Mouse (Mus musculus) heart, embryonic 10.5 days (tissue): ENCODE results near the gene Klhl11. TPM values are rescaled to one million over a fixed set of nuclear protein-coding genes. Genes with fewer than 3 reads are reported as not detected.
A peak's percentile ranks its signal among the peaks of the same experiment; 100 is the strongest.

Source experiments
- DNase-seq: peaks from one replicate; pipeline ENCODE4 v3.0.0-alpha.2; 2017; ENCODE audit warnings: low spot score
- H3K27ac ChIP-seq: fragments of 300-500 bp; sonication (generic); 2 replicates; pipeline ENCODE4 v1.5.1; 2016; ENCODE audit warnings: mild to moderate bottlenecking
- H3K27me3 ChIP-seq: fragments of 300-500 bp; sonication (generic); 2 replicates; pipeline ENCODE4 v1.6.1; 2016; ENCODE audit warnings: mild to moderate bottlenecking; ENCODE audit not compliant: poor library complexity, insufficient read depth, severe bottlenecking
- H3K36me3 ChIP-seq: fragments of 300-500 bp; sonication (generic); 2 replicates; pipeline ENCODE4 v1.6.1; 2016; ENCODE audit warnings: mild to moderate bottlenecking, moderate library complexity
- H3K4me1 ChIP-seq: fragments of 300-500 bp; sonication (generic); 2 replicates; pipeline ENCODE4 v1.6.1; 2016; ENCODE audit warnings: mild to moderate bottlenecking
- H3K4me3 ChIP-seq: fragments of 300-500 bp; sonication (generic); 2 replicates; pipeline ENCODE4 v1.5.1; 2016; ENCODE audit warnings: mild to moderate bottlenecking, moderate library complexity
- H3K9me3 ChIP-seq: fragments of 300-500 bp; sonication (generic); 2 replicates; pipeline ENCODE4 v1.6.1; 2016; ENCODE audit warnings: mild to moderate bottlenecking, moderate library complexity
- WGBS: fragments of 180-500 bp; shearing (Covaris S2); methylation state at CpG from one replicate; pipeline ENCODE4 v1.1.7; 2016; 5-methylcytosine and 5-hydroxymethylcytosine counted together
- polyA plus RNA-seq: library from polyadenylated mRNA; unstranded; fragments of >200 nt; fragmentation: Nextera tagmentation; extraction: Ambion mirVana; gene quantifications from 2 replicates; pipeline ENCODE4 v1.2.1, GENCODE M21; 2016

Gene Klhl11
- polyA plus RNA-seq, 1 experiment from 2014 or later = 6.7 TPM

GRCm38 (mm10) chr11:100457711-100458110 lies 14.8 kb downstream of the Klhl11 start:
- H3K4me1 ChIP-seq = no peaks in the 10 kb centered on the region
- H3K27me3 ChIP-seq = no peaks in the 10 kb centered on the region
- H3K27ac ChIP-seq = no peak overlapping the region
- no peaks in the 10 kb centered on the region for H3K9me3 ChIP-seq
- 88% methylated on average over 5 of the region's 5 CpGs for WGBS
- H3K4me3 ChIP-seq = no peak overlapping the region
- DNase-seq = no peak
- H3K36me3 ChIP-seq = peaks cover 55% of the 10 kb centered on the region

GRCm38 (mm10) chr11:100457247-100457646 lies 15.3 kb downstream of the Klhl11 start:
- H3K36me3 ChIP-seq = peaks cover 55% of the 10 kb centered on the region
- H3K4me3 ChIP-seq = no peak overlapping the region
- no peaks in the 10 kb centered on the region for H3K27me3 ChIP-seq
- no peak for DNase-seq
- no peaks in the 10 kb centered on the region for H3K4me1 ChIP-seq
- H3K9me3 ChIP-seq = no peaks in the 10 kb centered on the region
- 71% methylated on average over 4 of the region's 4 CpGs for WGBS
- no peak overlapping the region for H3K27ac ChIP-seq

- no peak for DNase-seq
- Histone ChIP-seq H3K4me1 (peaks cover 25% of the 10 kb centered on the region; the same call in 1 of the 2 replicates), H3K27ac (no peak overlapping the region), H3K36me3 (peaks cover 15% of the 10 kb centered on the region), H3K4me3 (no peak overlapping the region), H3K9me3 (no peaks in the 10 kb centered on the region), H3K27me3 (no peaks in the 10 kb centered on the region)
- WGBS = 83% methylated on average over 6 of the region's 6 CpGs
Measured at GRCm38 (mm10) chr11:100442625-100443024, 29.9 kb downstream of the Klhl11 start.

GRCm38 (mm10) chr11:100441797-100442196 lies 30.7 kb downstream of the Klhl11 start, which contains the start of the genes Nt5c3b and Klhl10:
Nt5c3b (minus strand) TSS chr11:100441808.
Klhl10 (plus strand) TSS chr11:100441917.
- Histone ChIP-seq H3K27ac (peak within 1 kb of the TSS; percentile 96), H3K4me1 (peaks cover 25% of the 10 kb centered on the region; the same call in 1 of the 2 replicates), H3K36me3 (peaks cover 23% of the 10 kb centered on the region), H3K4me3 (peak within 1 kb of the TSS; percentile 92), H3K9me3 (no peaks in the 10 kb centered on the region), H3K27me3 (no peaks in the 10 kb centered on the region)
- 84% methylated on average over 8 of the region's 8 CpGs for WGBS
- DNase-seq = no peak

- no peaks in the 10 kb centered on the region for H3K9me3 ChIP-seq
- peak overlapping the region; percentile 92 for H3K4me3 ChIP-seq
- under 1% methylated on average over 52 of the region's 52 CpGs for WGBS
- peak; percentile 89 for DNase-seq
- no peaks in the 10 kb centered on the region for H3K27me3 ChIP-seq
- H3K27ac ChIP-seq = peak overlapping the region; percentile 96
- peaks cover 25% of the 10 kb centered on the region; the same call in 1 of the 2 replicates for H3K4me1 ChIP-seq
- H3K36me3 ChIP-seq = peaks cover 32% of the 10 kb centered on the region
Measured at GRCm38 (mm10) chr11:100440691-100441522, 31.6 kb downstream of the Klhl11 start.

GRCm38 (mm10) chr11:100437901-100438300 lies 34.6 kb downstream of the Klhl11 start:
- H3K9me3 ChIP-seq = no peaks in the 10 kb centered on the region
- peaks cover 56% of the 10 kb centered on the region for H3K36me3 ChIP-seq
- no peak for DNase-seq
- no peak overlapping the region for H3K4me3 ChIP-seq
- 95% methylated on average over 1 of the region's 1 CpGs for WGBS
- no peaks in the 10 kb centered on the region for H3K27me3 ChIP-seq
- peaks cover 25% of the 10 kb centered on the region; the same call in 1 of the 2 replicates for H3K4me1 ChIP-seq
- H3K27ac ChIP-seq = no peak overlapping the region

- WGBS = 83% methylated on average over 9 of the region's 9 CpGs
- peaks cover 28% of the 10 kb centered on the region for H3K4me1 ChIP-seq
- no peaks in the 10 kb centered on the region for H3K9me3 ChIP-seq
- no peak overlapping the region for H3K4me3 ChIP-seq
- H3K27me3 ChIP-seq = no peaks in the 10 kb centered on the region
- H3K36me3 ChIP-seq = peaks cover 68% of the 10 kb centered on the region
- H3K27ac ChIP-seq = no peak overlapping the region
- DNase-seq = no peak
Measured at GRCm38 (mm10) chr11:100435678-100436246, 36.8 kb downstream of the Klhl11 start.

- H3K36me3 ChIP-seq = peaks cover 66% of the 10 kb centered on the region
- no peaks in the 10 kb centered on the region for H3K9me3 ChIP-seq
- H3K27me3 ChIP-seq = no peaks in the 10 kb centered on the region
- peaks cover 36% of the 10 kb centered on the region for H3K4me1 ChIP-seq
- DNase-seq = no peak
- no peak overlapping the region for H3K27ac ChIP-seq
- H3K4me3 ChIP-seq = no peak overlapping the region
- WGBS = 69% methylated on average over 5 of the region's 5 CpGs
Measured at GRCm38 (mm10) chr11:100432002-100432401, 40.5 kb downstream of the Klhl11 start.

- peaks cover 46% of the 10 kb centered on the region for H3K4me1 ChIP-seq
- peaks cover 47% of the 10 kb centered on the region for H3K36me3 ChIP-seq
- H3K27ac ChIP-seq = peak overlapping the region; percentile 65
- DNase-seq = no peak
- H3K9me3 ChIP-seq = no peaks in the 10 kb centered on the region
- H3K4me3 ChIP-seq = 0 out of 2 replicates have a peak overlapping the region, but pooled peaks have one; percentile 22
- H3K27me3 ChIP-seq = no peaks in the 10 kb centered on the region
- 58% methylated on average over 7 of the region's 7 CpGs for WGBS
Measured at GRCm38 (mm10) chr11:100430052-100430451, 42.5 kb downstream of the Klhl11 start.

- Histone ChIP-seq H3K27ac (peak overlapping the region; percentile 57; the same call in 1 of the 2 replicates), H3K9me3 (no peaks in the 10 kb centered on the region), H3K36me3 (peaks cover 49% of the 10 kb centered on the region), H3K27me3 (no peaks in the 10 kb centered on the region), H3K4me3 (no peak overlapping the region), H3K4me1 (peaks cover 46% of the 10 kb centered on the region)
- 59% methylated on average over 9 of the region's 9 CpGs for WGBS
- DNase-seq = no peak
Measured at GRCm38 (mm10) chr11:100428612-100429199, 43.8 kb downstream of the Klhl11 start.

- Histone ChIP-seq H3K9me3 (no peaks in the 10 kb centered on the region), H3K4me1 (peaks cover 41% of the 10 kb centered on the region), H3K4me3 (no peak overlapping the region), H3K27me3 (no peaks in the 10 kb centered on the region), H3K36me3 (peaks cover 56% of the 10 kb centered on the region), H3K27ac (no peak overlapping the region)
- WGBS = 85% methylated on average over 3 of the region's 3 CpGs
- DNase-seq = no peak
Measured at GRCm38 (mm10) chr11:100426820-100427219, 45.7 kb downstream of the Klhl11 start.

GRCm38 (mm10) chr11:100425851-100426250 lies 46.7 kb downstream of the Klhl11 start:
- peak; percentile 90 for DNase-seq
- no peaks in the 10 kb centered on the region for H3K9me3 ChIP-seq
- WGBS = 12% methylated on average over 7 of the region's 7 CpGs

GRCm38 (mm10) chr11:100423836-100424235 lies 48.7 kb downstream of the Klhl11 start:
- no peaks in the 10 kb centered on the region for H3K27me3 ChIP-seq
- H3K9me3 ChIP-seq = no peaks in the 10 kb centered on the region
- DNase-seq = no peak
- no peak overlapping the region for H3K4me3 ChIP-seq
- H3K27ac ChIP-seq = no peak overlapping the region
- WGBS = 93% methylated on average over 7 of the region's 7 CpGs
- H3K36me3 ChIP-seq = peaks cover 52% of the 10 kb centered on the region
- peaks cover 15% of the 10 kb centered on the region for H3K4me1 ChIP-seq

More at GRCm38 (mm10) chr11:100425851-100426250, 46.7 kb downstream of the Klhl11 start:
- peaks cover 34% of the 10 kb centered on the region for H3K4me1 ChIP-seq
- peak overlapping the region; percentile 23; the same call in 1 of the 2 replicates for H3K27ac ChIP-seq
- H3K4me3 ChIP-seq = no peak overlapping the region
- peaks cover 59% of the 10 kb centered on the region for H3K36me3 ChIP-seq
- no peaks in the 10 kb centered on the region for H3K27me3 ChIP-seq
